Mouse (Mus musculus) A20 (cell line): Measurements from ENCODE around the gene Tdp1.
A peak's percentile ranks its signal among the peaks of the same experiment; 100 is the strongest.

Source experiments
- DNase-seq: peaks from one replicate; pipeline ENCODE4 v3.0.0-alpha.2; 2011; ENCODE audit warnings: low read depth, low spot score

Gene Tdp1

DNA sequence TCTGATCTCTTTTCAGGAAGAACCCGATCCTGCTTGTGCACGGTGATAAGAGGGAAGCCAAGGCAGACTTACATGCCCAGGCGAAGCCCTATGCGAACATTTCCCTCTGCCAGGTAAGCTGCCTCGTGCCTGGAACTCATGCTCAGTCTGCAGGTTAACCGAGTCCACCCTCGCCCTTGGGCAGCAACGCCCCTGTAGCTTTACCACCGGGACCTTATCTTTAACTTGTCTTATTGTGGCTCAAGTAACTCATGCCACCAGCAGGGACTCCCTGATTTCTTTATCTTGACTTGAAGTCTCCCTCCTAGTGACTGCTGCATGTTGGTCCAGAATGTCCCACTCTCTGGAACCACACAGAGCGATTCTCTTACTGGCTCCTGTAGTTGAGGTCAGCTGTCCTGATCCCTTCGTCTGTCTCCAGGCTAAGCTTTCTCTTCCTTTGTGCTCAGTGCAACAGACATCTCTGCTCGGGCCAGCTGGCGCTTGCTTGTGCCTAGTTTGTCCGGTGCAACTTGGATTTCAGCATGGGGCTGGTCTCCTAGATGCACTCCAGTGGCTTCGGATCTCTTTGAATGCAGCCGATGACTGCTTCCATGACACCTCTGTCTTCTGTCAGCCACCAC lies 14.0 kb downstream of the Tdp1 start:
- DNase-seq = no peak

DNA sequence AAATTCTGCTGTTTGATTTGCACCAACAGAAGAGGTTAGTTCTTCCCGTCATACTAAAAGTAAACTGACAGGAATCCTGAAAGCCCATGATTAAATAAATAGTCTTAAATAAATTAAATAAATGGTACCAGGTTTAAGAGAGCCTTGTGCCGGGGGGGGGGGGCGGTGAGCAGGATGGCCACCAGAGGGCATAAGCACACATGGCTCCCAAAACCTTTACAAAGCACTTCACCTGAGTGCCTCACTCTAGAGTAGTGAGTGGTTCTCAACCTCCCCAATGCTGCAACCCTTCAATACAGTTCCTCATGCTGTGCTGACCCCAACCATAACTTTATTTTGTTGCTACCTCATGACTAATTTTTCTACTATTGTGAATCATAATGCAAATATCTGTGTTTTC lies 15.7 kb downstream of the Tdp1 start:
- DNase-seq = peak; percentile 28

DNA sequence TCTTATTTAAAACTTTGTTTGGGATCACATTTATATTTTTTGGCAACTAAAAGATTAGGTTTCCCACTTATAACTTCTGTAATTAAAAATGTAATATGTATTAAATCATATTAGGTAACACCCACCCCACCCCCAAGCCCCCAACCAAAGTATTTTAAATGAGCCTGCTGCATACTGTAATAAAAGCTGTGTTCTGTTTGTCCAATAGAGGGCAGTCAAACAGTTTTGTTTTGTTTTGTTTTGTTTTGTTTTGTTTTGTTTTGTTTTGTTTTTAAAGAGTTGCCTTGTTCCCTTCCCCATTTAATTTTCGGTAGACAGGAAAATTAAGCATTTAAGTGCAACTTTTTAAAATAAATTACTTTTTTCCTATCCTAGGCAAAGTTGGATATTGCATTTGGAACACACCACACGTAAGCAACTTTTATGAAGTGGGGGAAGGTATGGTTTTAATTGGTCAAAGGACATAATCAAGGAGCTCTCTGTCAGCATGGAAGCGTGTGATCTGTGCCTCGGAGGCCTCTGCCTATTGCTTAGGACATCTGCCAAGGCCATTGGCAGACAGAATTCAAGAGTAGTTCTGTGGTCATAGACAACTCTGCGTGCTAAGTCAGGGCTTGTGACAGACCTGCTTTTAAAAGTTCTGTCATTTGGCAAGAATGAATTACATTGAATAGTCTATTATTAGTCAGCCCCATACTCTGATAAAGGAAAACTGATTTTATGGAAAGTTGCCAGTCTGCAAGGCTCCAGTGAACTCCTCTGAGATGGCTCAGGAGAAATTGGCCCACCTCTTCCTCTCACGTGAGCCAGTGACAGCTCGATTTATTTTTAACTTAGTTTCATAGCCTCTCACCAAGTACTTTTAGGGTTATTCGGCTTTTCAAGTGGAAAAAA lies 17.9 kb downstream of the Tdp1 start:
- peak; percentile 10 for DNase-seq

DNA sequence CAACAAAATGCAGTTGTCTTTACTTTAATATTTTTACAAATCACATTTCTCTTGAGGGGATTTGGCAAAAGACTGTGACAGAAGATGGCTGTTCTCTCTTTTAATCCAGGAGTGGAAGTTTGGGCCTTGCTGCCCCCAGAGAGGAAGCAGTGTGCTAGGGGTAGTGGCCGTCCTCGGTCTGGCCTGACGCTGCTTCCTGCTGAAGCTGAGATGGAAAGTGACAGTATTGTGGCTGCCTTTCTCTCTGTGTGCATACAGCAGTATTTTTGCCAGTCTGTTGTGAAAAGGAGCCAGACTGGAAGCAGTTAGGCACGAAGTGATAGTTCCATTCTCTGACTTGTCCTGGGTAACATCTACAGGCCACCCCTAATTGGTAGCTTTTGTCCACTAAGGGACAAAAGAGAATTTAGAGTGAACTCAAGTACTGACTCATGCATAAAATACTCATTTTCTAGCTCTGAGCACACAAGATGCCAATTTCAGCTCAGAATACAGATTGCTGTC lies 18.6 kb downstream of the Tdp1 start:
- no peak for DNase-seq

DNA sequence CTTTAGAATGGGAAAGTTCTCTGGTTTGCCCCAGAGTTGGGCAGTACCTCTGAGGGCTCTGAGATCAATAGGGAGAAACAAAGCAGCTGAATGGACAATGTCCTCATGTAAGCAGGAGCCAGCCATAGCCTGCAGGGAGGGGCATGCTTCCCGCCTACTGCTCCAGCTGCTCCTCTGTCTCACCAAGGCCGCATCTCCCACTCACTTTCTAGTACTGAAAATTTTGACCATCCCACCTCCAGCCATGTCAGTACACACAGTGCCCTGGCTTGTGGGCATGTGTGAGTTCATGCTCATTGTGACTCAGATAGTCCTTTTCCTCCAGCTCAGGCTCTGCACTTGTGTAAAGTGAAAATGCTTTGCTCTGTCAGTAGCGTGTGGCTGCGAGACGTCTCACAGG lies 20.2 kb downstream of the Tdp1 start:
- no peak for DNase-seq

DNA sequence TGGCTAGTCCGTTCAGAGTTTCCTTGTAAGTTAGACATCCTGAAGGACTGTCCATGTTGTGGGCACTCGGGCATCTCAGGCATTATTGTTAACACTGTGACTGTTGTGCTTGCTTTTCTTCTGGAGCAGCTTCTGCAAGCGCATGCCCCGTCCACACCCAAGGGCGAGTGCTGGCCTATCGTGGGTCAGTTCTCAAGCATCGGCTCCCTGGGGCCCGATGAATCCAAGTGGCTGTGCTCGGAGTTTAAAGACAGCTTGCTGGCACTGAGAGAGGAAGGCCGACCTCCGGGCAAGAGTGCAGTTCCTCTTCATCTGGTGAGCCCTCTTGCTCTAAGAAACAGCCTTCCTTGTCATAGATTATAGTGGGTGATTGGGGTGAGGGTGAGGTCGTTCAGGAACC lies 27.1 kb downstream of the Tdp1 start:
- no peak for DNase-seq

- no peak for DNase-seq
These were observed 33.6 kb downstream of the Tdp1 start for GRCm38 (mm10) chr12:99917800-99918427.

DNA sequence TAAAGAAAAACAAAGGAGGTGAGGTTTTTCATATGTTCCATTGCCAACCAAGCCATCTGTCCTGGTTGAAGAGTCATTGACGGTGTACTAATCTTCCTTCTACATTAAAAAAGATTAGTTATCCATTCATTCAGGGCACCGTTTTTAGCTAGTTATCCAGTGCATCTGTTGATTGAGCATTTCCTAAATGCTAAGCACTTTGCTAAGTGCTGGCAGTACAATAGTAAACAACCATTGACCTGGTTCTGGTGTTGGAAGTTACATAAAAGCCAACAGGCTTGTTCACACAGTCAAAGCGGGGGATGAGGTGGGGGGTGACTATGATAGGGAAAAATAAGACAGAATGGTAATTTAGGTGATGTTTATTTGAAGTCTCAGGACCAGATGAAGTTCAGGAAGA lies 35.3 kb downstream of the Tdp1 start:
- DNase-seq = no peak

- DNase-seq = peak; percentile 34
These were observed 36.7 kb downstream of the Tdp1 start for GRCm38 (mm10) chr12:99921045-99921444.

DNA sequence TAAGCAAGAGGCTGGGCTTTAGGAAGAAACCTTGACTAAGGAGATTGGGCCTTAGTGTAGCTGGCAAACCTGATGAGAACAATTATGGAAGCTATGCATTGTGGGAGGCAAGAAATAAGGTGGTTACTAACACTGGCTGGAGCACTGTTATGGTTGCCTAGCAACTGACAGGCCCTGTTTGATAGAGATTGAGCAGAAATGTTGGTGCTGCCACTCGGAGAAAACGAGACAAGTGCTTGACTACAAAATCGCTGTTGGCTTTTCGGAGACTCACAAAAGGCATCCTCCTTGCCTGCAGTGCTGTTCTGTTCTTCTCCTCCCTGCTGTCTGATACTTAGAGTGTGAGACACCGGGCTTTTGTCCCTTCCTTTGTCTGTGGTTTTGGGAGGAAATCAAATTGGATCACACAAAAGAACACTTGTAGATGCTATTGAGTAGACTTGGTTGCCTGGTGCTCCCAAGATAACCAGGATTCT lies 38.9 kb downstream of the Tdp1 start:
- no peak for DNase-seq

GRCm38 (mm10) chr12:99923703-99924102 lies 39.4 kb downstream of the Tdp1 start:
- DNase-seq = no peak

GRCm38 (mm10) chr12:99928311-99928710 lies 44.0 kb downstream of the Tdp1 start:
- DNase-seq = no peak

DNA sequence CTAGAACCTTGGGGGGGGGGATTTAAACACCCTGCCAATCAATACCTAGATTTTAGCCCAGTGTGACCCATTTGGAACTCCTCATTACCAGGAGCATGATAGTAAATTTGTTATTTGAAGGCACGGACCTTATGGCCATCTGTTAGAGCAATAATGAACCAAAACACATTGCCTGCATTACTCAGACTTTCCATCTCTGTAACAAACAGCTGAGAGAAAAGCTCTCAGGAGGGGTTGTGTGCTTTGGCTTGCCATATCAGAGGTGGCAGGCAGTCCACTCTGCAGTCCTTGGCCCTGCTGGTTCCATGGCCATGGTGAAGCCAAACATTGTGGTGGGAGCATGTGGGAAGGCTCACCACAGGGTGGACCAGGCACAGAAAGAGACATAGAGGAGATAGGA lies 44.8 kb downstream of the Tdp1 start:
- no peak for DNase-seq

DNA sequence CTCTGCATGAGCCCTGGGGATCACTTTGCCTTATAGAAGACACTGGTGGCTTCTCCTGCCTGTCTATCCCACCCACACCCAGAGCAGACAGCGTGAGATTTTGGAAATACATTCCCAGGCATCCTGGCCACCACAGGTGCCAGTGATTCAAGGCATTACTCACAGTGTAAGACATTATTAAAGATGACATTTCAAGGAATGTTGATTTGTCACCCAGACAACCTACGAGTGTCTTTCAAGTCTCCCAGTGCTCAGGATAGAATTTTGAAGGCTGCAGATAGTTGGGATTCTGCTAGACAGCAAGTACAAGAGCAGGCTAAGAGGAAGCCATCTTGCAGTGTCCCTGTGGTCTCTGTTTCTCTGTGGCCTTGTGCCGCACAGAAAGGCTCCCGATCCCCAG lies 47.9 kb downstream of the Tdp1 start:
- no peak for DNase-seq

DNA sequence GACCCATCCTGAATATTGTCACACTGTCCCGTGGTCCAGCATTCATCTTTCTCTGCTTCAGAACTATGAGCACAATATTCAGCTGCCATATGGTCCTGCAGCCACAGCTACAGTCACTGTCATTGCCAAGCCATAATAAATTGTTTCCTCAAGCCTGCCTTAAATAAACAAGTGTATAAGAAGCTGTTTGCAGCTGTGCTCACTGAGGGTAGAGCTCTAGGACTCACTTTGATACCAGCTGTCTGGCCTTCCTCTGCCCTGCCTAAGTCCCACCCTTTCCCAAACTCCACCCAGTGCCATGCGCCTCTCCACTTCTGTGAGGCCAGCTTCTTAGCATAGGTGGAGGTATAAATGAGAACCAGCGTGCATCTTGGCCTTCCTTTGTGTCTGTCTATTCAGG lies 49.3 kb downstream of the Tdp1 start:
- DNase-seq = no peak

- no peak for DNase-seq
These were observed 51.1 kb downstream of the Tdp1 start for GRCm38 (mm10) chr12:99935403-99935802.

- DNase-seq = no peak
These were observed 54.2 kb downstream of the Tdp1 start for GRCm38 (mm10) chr12:99938476-99938875.

DNA sequence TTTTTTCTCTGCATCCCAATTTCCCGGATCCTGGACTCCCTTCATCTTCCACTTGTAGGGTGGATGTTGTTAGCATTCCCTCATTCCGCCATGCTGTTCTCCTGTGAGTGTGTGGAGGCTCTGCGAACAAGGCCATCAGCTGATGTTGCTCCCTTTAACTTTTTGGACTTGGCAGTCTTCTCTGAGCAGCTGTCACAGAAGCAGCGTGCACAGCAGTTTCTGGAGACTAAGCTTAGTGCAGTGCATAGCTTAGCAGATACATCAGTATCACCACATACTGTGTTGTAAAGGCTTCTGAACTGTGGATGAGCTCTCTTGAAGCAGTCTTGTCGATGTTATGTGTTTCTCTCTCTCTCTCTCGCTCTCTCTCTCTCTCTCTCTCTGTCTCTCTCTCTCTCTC lies 54.9 kb downstream of the Tdp1 start:
- no peak for DNase-seq

GRCm38 (mm10) chr12:99940704-99941103 lies 56.4 kb downstream of the Tdp1 start:
- DNase-seq = no peak

GRCm38 (mm10) chr12:99942441-99942840 lies 58.1 kb downstream of the Tdp1 start:
- peak; percentile 16 for DNase-seq

GRCm38 (mm10) chr12:99952928-99953327 lies 68.6 kb downstream of the Tdp1 start:
- DNase-seq = peak; percentile 42

GRCm38 (mm10) chr12:99956411-99956810 lies 72.1 kb downstream of the Tdp1 start:
- DNase-seq = no peak
